Mouse (Mus musculus): ENCODE results near the gene Osbp2.

DNA sequence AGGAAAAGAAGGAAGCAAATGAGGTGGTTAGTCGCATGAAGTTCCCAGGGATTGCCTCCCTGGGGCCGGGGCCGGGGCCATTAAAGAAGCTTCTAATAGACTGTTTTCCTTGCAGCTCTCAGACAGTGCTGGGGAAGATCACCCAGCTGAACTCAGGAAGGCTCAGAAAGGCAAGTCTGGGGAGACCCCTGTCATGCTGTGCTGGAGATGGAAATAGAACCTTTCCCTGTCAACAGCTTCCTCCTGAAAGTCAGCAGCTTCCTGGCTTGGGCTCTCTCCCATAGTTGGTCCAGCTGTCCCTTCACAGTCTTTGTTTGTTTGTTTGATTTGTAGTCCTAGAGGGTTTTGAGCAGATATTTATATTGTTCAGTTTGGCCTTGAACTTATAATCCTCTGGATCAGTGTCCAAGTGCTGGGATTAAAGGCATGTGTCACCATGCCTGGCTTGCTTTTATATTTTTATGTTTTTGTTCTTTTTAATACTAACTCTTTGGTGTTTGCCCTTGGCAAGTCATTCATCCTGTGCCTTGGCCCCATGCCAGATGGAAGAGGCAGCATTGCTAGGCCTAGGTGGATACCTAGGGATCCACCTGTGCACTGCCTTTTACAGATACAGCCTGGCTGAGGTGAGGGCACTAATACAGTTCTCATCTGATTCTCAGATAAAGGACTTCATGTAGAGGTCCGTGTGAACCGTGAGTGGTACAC is 178.8 kb downstream of the Osbp2 start:
- TF ChIP-seq CTCF (IDR thresholded peaks at IDR 0.05; ENCODE audit: low read depth) (no peak), EP300 (IDR thresholded peaks at IDR 0.05; ENCODE audit: low read depth) (no peak)

Data from liver, postnatal 0 days (tissue).